Mouse (Mus musculus): Measurements from ENCODE around the gene Btg3. TPM values are rescaled to one million over a fixed set of nuclear protein-coding genes. Genes with fewer than 3 reads are reported as not detected.

The Btg3 gene
- polyA plus RNA-seq, 1 experiment = 17.0 TPM

DNA sequence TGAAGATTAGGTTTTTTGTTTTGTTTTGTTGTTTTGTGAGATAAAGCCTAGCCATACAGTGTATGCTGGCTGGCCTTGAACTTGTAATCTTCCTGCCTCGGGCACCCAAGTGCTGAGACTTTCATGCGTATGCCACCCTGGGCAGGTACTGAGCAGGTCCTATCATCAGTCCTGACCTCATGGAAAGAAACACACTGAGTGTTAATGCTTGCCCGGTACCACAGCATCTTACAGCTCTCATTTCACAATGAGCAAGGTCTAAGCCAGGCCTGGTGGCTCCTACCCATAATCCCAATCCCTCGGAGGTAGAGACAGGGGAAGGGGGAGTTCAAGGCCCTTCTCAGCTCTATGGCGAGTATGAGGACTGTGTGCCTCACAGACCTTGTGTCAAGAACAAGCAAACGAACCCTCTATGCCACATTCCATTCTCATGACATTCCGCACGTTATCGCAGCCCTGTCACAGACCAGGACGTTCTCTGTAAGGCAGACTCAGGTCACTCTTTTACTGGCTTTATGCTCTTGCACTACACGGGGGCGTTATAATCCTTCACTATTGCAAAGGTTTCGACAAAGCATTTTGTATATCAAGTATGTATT, 29.6 kb downstream of the Btg3 start:
- H3K27me3 ChIP-seq (ENCODE audit: control insufficient read depth, insufficient read depth, insufficient read length) = no peaks in the 10 kb centered on the region
- H3K4me2 ChIP-seq (ENCODE audit: low read depth) = no peak overlapping the region
- no peaks in the 10 kb centered on the region for H3K36me3 ChIP-seq (ENCODE audit: control insufficient read depth, insufficient read depth)
- no peak overlapping the region for H3K4me3 ChIP-seq
- no peaks in the 10 kb centered on the region for H3K79me2 ChIP-seq (ENCODE audit: control insufficient read depth, insufficient read depth)
- TF ChIP-seq MAX (IDR thresholded peaks at IDR 0.05; ENCODE audit: low read depth) = no peak
- no peak for TF ChIP-seq POLR2A (IDR thresholded peaks at IDR 0.05; ENCODE audit: insufficient read length, low read depth)
- no peak for TF ChIP-seq TCF12 (IDR thresholded peaks at IDR 0.05; ENCODE audit: insufficient read depth, poor library complexity, severe bottlenecking)
- TF ChIP-seq CEBPB (IDR thresholded peaks at IDR 0.05; ENCODE audit: insufficient read depth, poor library complexity, severe bottlenecking) = no peak
- TF ChIP-seq REST (IDR thresholded peaks at IDR 0.05; ENCODE audit: insufficient read depth, insufficient read length) = no peak
- TF ChIP-seq MYOD1 (IDR thresholded peaks at IDR 0.05; ENCODE audit: control insufficient read depth in 1 of 3, insufficient read length in 2 of 3, low read depth in 2 of 3) = no peak
- TF ChIP-seq MYOG (IDR thresholded peaks at IDR 0.05; ENCODE audit: control insufficient read depth in 1 of 3, insufficient read depth in 1 of 3, insufficient read length in 2 of 3, low read depth in 2 of 3) = no peak
- TF ChIP-seq POLR2AphosphoS2 (IDR thresholded peaks at IDR 0.05; ENCODE audit: insufficient read length, low read depth) = no peak
- no peak for TF ChIP-seq SRF (IDR thresholded peaks at IDR 0.05; ENCODE audit: control insufficient read depth, insufficient read length, low read depth)
- no peak overlapping the region for H3ac ChIP-seq (ENCODE audit: control insufficient read depth, insufficient read length)

DNA sequence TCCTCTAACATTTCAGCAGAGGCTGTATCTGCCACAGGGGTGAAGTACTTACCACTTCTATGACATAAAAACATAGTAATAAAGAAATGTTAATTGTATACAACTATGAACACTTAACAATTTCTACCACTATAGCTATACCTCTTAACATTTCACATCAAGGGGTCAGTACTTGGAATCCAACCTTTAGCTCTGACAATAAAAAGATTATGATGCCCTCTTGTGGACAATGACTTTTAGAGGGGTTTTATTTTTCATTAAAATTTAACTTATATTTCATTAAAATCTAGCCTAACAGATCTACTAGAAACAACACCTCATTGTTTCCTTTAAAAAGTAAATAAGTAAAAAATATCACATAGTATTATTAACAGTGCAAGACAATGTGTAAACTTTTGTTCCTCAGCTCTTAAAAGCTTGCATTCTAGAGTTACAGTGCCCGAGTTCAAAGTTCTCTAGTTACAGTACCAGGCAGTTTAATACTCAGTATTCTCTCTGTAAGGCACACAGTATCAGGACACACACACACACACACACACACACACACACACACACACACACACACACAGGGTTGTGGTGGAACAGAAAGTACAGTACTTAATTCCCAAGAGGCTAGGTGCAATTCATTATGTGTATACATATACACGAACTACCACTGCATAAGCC, 30.2 kb downstream of the Btg3 start:
- no peaks in the 10 kb centered on the region for H3K27me3 ChIP-seq (ENCODE audit: control insufficient read depth, insufficient read depth, insufficient read length)
- H3K4me3 ChIP-seq = no peak overlapping the region
- TF ChIP-seq MYOD1 (IDR thresholded peaks at IDR 0.05; ENCODE audit: control insufficient read depth in 1 of 3, insufficient read length in 2 of 3, low read depth in 2 of 3) = no peak
- no peak for TF ChIP-seq REST (IDR thresholded peaks at IDR 0.05; ENCODE audit: insufficient read depth, insufficient read length)
- TF ChIP-seq TCF3 (IDR thresholded peaks at IDR 0.05; ENCODE audit: insufficient read length, low read depth) = no peak
- TF ChIP-seq SRF (IDR thresholded peaks at IDR 0.05; ENCODE audit: control insufficient read depth, insufficient read length, low read depth) = no peak
- TF ChIP-seq POLR2AphosphoS2 (IDR thresholded peaks at IDR 0.05; ENCODE audit: insufficient read length, low read depth) = no peak
- no peak for TF ChIP-seq USF1 (IDR thresholded peaks at IDR 0.05; ENCODE audit: low read depth)
- TF ChIP-seq MAX (IDR thresholded peaks at IDR 0.05; ENCODE audit: low read depth) = no peak
- TF ChIP-seq CEBPB (IDR thresholded peaks at IDR 0.05; ENCODE audit: insufficient read depth, poor library complexity, severe bottlenecking) = no peak
- no peak for TF ChIP-seq MYOG (IDR thresholded peaks at IDR 0.05; ENCODE audit: control insufficient read depth in 1 of 3, insufficient read depth in 1 of 3, insufficient read length in 2 of 3, low read depth in 2 of 3)
- no peak for TF ChIP-seq E2F4 (IDR thresholded peaks at IDR 0.05; ENCODE audit: insufficient read depth)
- no peak for TF ChIP-seq POLR2A (IDR thresholded peaks at IDR 0.05; ENCODE audit: insufficient read length, low read depth)
- H3ac ChIP-seq (ENCODE audit: control insufficient read depth, insufficient read length) = no peak overlapping the region
- no peaks in the 10 kb centered on the region for H3K79me2 ChIP-seq (ENCODE audit: control insufficient read depth, insufficient read depth)
- H3K36me3 ChIP-seq (ENCODE audit: control insufficient read depth, insufficient read depth) = no peaks in the 10 kb centered on the region
- H3K4me2 ChIP-seq (ENCODE audit: low read depth) = no peak overlapping the region

DNA sequence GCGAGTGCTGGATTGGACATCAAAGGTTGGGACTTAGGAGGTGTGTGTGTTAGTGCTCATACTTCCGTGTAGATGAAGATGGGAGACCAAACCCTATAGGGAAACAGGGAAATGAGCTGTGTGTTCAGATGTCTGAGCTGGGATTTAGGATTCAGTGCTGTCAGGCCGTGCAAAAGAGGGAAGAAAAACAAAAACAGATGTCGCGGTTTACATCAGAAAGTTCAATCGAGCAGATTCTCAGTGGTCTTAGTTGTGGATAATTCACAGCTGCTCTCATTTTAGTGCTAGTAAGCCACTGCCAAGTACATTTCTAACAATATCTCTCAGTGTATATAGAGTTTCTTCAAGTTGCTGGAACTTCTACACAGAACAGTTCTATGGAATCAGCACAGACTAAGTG, 33.2 kb downstream of the Btg3 start:
- H3K4me3 ChIP-seq = no peak overlapping the region
- H3ac ChIP-seq (ENCODE audit: control insufficient read depth, insufficient read length) = no peak overlapping the region
- H3K36me3 ChIP-seq (ENCODE audit: control insufficient read depth, insufficient read depth) = no peaks in the 10 kb centered on the region
- no peaks in the 10 kb centered on the region for H3K27me3 ChIP-seq (ENCODE audit: control insufficient read depth, insufficient read depth, insufficient read length)
- no peak overlapping the region for H3K4me2 ChIP-seq (ENCODE audit: low read depth)
- TF ChIP-seq POLR2AphosphoS2 (IDR thresholded peaks at IDR 0.05; ENCODE audit: insufficient read length, low read depth) (no peak), POLR2A (IDR thresholded peaks at IDR 0.05; ENCODE audit: insufficient read length, low read depth) (no peak), SRF (IDR thresholded peaks at IDR 0.05; ENCODE audit: control insufficient read depth, insufficient read length, low read depth) (no peak), MYOD1 (IDR thresholded peaks at IDR 0.05; ENCODE audit: control insufficient read depth in 1 of 3, insufficient read length in 2 of 3, low read depth in 2 of 3) (no peak), E2F4 (IDR thresholded peaks at IDR 0.05; ENCODE audit: insufficient read depth) (no peak), MAX (IDR thresholded peaks at IDR 0.05; ENCODE audit: low read depth) (no peak), MYOG (IDR thresholded peaks at IDR 0.05; ENCODE audit: control insufficient read depth in 1 of 3, insufficient read depth in 1 of 3, insufficient read length in 2 of 3, low read depth in 2 of 3) (no peak), TCF3 (IDR thresholded peaks at IDR 0.05; ENCODE audit: insufficient read length, low read depth) (no peak), CEBPB (IDR thresholded peaks at IDR 0.05; ENCODE audit: insufficient read depth, poor library complexity, severe bottlenecking) (no peak), REST (IDR thresholded peaks at IDR 0.05; ENCODE audit: insufficient read depth, insufficient read length) (no peak), USF1 (IDR thresholded peaks at IDR 0.05; ENCODE audit: low read depth) (no peak), TCF12 (IDR thresholded peaks at IDR 0.05; ENCODE audit: insufficient read depth, poor library complexity, severe bottlenecking) (no peak)
- no peaks in the 10 kb centered on the region for H3K79me2 ChIP-seq (ENCODE audit: control insufficient read depth, insufficient read depth)

DNA sequence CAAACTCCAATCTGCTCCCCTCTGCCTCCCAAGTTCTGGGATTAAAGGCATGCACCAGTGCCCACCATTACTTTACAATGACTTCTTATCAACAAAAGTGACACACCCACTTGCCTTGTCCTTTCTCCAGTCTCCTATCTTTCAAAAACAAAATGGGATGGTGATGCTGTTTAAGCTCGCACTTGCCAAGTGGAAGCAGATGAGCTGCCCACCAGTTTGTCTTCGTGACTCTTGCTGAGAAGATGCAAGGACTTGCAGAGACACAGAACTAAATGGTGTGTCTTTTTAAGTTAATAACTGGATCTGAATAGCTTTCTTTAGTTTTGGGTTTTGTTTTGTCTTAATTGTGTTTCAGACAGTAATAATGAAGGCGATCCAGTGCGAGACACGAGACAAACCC, 34.2 kb downstream of the Btg3 start:
- no peak overlapping the region for H3K4me3 ChIP-seq
- H3K4me2 ChIP-seq (ENCODE audit: low read depth) = no peak overlapping the region
- H3ac ChIP-seq (ENCODE audit: control insufficient read depth, insufficient read length) = no peak overlapping the region
- H3K27me3 ChIP-seq (ENCODE audit: control insufficient read depth, insufficient read depth, insufficient read length) = no peaks in the 10 kb centered on the region
- H3K79me2 ChIP-seq (ENCODE audit: control insufficient read depth, insufficient read depth) = no peaks in the 10 kb centered on the region
- H3K36me3 ChIP-seq (ENCODE audit: control insufficient read depth, insufficient read depth) = no peaks in the 10 kb centered on the region
- TF ChIP-seq POLR2AphosphoS2 (IDR thresholded peaks at IDR 0.05; ENCODE audit: insufficient read length, low read depth) = no peak
- TF ChIP-seq REST (IDR thresholded peaks at IDR 0.05; ENCODE audit: insufficient read depth, insufficient read length) = no peak
- TF ChIP-seq MAX (IDR thresholded peaks at IDR 0.05; ENCODE audit: low read depth) = no peak
- TF ChIP-seq E2F4 (IDR thresholded peaks at IDR 0.05; ENCODE audit: insufficient read depth) = no peak
- TF ChIP-seq POLR2A (IDR thresholded peaks at IDR 0.05; ENCODE audit: insufficient read length, low read depth) = no peak
- no peak for TF ChIP-seq SRF (IDR thresholded peaks at IDR 0.05; ENCODE audit: control insufficient read depth, insufficient read length, low read depth)
- no peak for TF ChIP-seq MYOD1 (IDR thresholded peaks at IDR 0.05; ENCODE audit: control insufficient read depth in 1 of 3, insufficient read length in 2 of 3, low read depth in 2 of 3)
- TF ChIP-seq TCF3 (IDR thresholded peaks at IDR 0.05; ENCODE audit: insufficient read length, low read depth) = no peak
